Mouse (Mus musculus): ENCODE results near the gene Gm21870.
"Not testable (repeated sequence)": the region's sequence is repeated elsewhere in the genome, so short reads cannot be mapped to it uniquely, and the experiment has no call there.

Gene Gm21870

DNA sequence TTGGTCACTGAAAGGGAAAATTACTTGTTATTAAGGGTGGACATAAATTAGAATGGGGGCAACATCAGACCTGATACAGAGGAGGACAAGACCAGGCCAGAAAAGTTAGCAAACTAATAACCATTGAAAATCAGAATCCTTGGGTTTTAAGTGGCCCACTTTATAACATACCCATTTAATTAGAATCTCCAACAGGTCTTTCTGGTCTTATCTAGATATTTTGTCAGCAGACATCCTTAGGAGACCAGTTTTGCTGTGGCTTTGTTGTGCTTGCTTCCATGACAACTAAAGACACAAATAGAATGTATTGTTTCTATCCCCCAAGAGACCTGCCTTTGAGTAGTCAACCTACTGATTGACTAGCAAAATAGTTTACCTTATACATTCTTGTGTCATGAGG, at the start of gene Gm21870:
Gm21870 (minus strand) TSS at position 101 of the 400 bp plus-strand sequence.
- DNase-seq (ENCODE audit: extremely low read depth, low read depth): not testable (repeated sequence)

DNA sequence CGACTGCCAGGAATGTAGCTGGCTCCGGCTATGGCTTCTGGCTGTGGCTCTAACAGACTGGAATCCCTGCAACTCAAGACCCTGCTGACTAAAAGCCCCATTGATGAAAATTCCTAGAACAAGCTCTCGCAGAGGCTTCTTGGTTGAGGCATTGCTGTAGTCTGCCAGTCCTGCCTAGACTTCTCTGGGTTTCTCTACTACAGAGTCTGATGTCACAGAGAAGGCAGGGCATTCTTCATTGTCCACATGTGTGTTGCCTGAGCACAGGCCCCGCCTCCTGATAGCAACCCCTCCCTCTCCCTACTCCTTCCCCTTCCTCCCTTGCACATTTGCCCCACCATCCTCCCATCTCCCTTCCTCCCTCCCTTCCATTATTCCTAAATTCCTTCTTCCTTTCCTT, 30.2 kb downstream of the Gm21870 start, which contains the start of gene Btbd35f6:
Btbd35f6 (minus strand) TSS at position 101 of the 400 bp plus-strand sequence.
- DNase-seq (ENCODE audit: extremely low read depth, low read depth): not testable (repeated sequence)
